ENCODE assay signal across 31 mouse cellular contexts in genomic region chr7:143758956-143759355, GRCm38 (mm10). TPM values are rescaled to one million over a fixed set of nuclear protein-coding genes. Genes with fewer than 3 reads are reported as not detected.
DNase-seq lines count a peak whose midpoint lies in the region; ATAC-seq lines count a peak whose summit lies in the region.
"Had no signal": no experiment of that assay in that cellular context is flagged by ENCODE, and none has a peak within 500 bp of the region (broad histone marks: within the 10 kb centered on the region; RNA-seq: fewer than 3 reads in every experiment).

No protein-coding gene starts in this region.

- H3K27ac ChIP-seq in forebrain, embryonic 14.5 days (ENCODE audit: low read depth, low read length) = no peak overlapping the region
- H3K27ac ChIP-seq in forebrain, embryonic 10.5 days = no peak overlapping the region
- H3K27ac ChIP-seq: forebrain, embryonic 15.5 days; heart, embryonic 10.5 days; heart, embryonic 15.5 days; kidney, embryonic 15.5 days; limb, embryonic 10.5 days; limb, embryonic 15.5 days; liver, embryonic 14.5 days; neural tube, embryonic 15.5 days had no signal

- H3K4me3 ChIP-seq in forebrain, embryonic 14.5 days (ENCODE audit: low read depth, low read length) = no peak overlapping the region
- no peak overlapping the region for H3K4me3 ChIP-seq in forebrain, embryonic 10.5 days
- H3K4me3 ChIP-seq: forebrain, embryonic 15.5 days; heart, embryonic 10.5 days; heart, embryonic 15.5 days; kidney, embryonic 15.5 days; limb, embryonic 10.5 days; limb, embryonic 15.5 days; neural tube, embryonic 15.5 days had no signal

- peak; percentile 36 for DNase-seq in forebrain, embryonic 14.5 days (ENCODE audit: low spot score)
- DNase-seq in forebrain, embryonic 10.5 days (ENCODE audit: extremely low spot score, low spot score) = no peak
- peak; percentile 81 for DNase-seq in brain, adult 2 months (ENCODE audit: low read depth, low spot score)
- DNase-seq in cerebellum, adult 18-20 months = peak; percentile 77 to 83
- DNase-seq in cerebellum, postnatal 10 days = peak; percentile 82 to 91
- DNase-seq in urinary bladder, postnatal 36 days (ENCODE audit: low spot score in 2 of 2) = no peak
- no peak for DNase-seq in kidney, adult 18-20 months
- DNase-seq in Muller cell, postnatal 12 days (ENCODE audit: inconsistent ontology term) = no peak
- DNase-seq: adrenal gland, postnatal 14 days; kidney, postnatal 25 days; lung, embryonic 14.5 days; lung, postnatal 14 days; midbrain, embryonic 14.5 days; retina, postnatal 1 day; right cerebral cortex, postnatal 14 days had no signal

- no peak overlapping the region for H3K9ac ChIP-seq in forebrain, embryonic 14.5 days (ENCODE audit: low read length)
- H3K9ac ChIP-seq: forebrain, embryonic 15.5 days; heart, embryonic 15.5 days; kidney, embryonic 15.5 days; limb, embryonic 15.5 days; liver, embryonic 14.5 days; lung, embryonic 14.5 days; neural tube, embryonic 15.5 days had no signal

- WGBS in forebrain, embryonic 14.5 days = 46% methylated on average over 3 of the region's 3 CpGs
- 68% methylated on average over 3 of the region's 3 CpGs for WGBS in forebrain, embryonic 10.5 days

- H3K4me2 ChIP-seq in forebrain, embryonic 14.5 days (ENCODE audit: low read length) = no peak overlapping the region
- H3K4me2 ChIP-seq: forebrain, embryonic 15.5 days; heart, embryonic 15.5 days; kidney, embryonic 15.5 days; limb, embryonic 15.5 days; lung, embryonic 14.5 days; neural tube, embryonic 15.5 days had no signal

- no peaks in the 10 kb centered on the region for H3K9me3 ChIP-seq in forebrain, embryonic 14.5 days (replicated peaks; ENCODE audit: control insufficient read depth, low read length)
- H3K9me3 ChIP-seq in forebrain, embryonic 10.5 days = no peaks in the 10 kb centered on the region
- H3K9me3 ChIP-seq: forebrain, embryonic 15.5 days; G1E; heart, embryonic 10.5 days; heart, embryonic 15.5 days; kidney, embryonic 15.5 days; limb, embryonic 10.5 days; limb, embryonic 15.5 days; neural tube, embryonic 15.5 days had no signal

- H3K27me3 ChIP-seq in forebrain, embryonic 14.5 days (replicated peaks; ENCODE audit: control insufficient read depth, insufficient read depth, low read length) = peaks cover 6% of the 10 kb centered on the region; the same call in 1 of the 2 replicates
- H3K27me3 ChIP-seq in forebrain, embryonic 10.5 days (ENCODE audit: poor library complexity, severe bottlenecking) = peaks cover 54% of the 10 kb centered on the region
- H3K27me3 ChIP-seq: Patski had no signal

- ATAC-seq in forebrain, embryonic 14.5 days = no peak
- ATAC-seq: forebrain, embryonic 15.5 days; intestine, postnatal 0 days; Patski had no signal

- peaks cover 7% of the 10 kb centered on the region; the same call in 1 of the 2 replicates for H3K4me1 ChIP-seq in forebrain, embryonic 14.5 days (ENCODE audit: control insufficient read depth, insufficient read depth, low read length)
- peaks cover 17% of the 10 kb centered on the region for H3K4me1 ChIP-seq in forebrain, embryonic 10.5 days

- no peaks in the 10 kb centered on the region for H3K36me3 ChIP-seq in forebrain, embryonic 14.5 days (ENCODE audit: control insufficient read depth, insufficient read depth, low read length)
- H3K36me3 ChIP-seq in forebrain, embryonic 10.5 days (replicated peaks) = no peaks in the 10 kb centered on the region
- H3K36me3 ChIP-seq: forebrain, embryonic 15.5 days; G1E; heart, embryonic 10.5 days; heart, embryonic 15.5 days; kidney, embryonic 15.5 days; limb, embryonic 10.5 days; limb, embryonic 15.5 days; neural tube, embryonic 15.5 days had no signal

RNA-seq across cellular contexts. Expression of gene Osbpl5, which starts 2.2 kb away (rescaled TPM):
- polyA plus RNA-seq in forebrain, embryonic 14.5 days (2014; fragmentation: Nextera tagmentation; extraction: Ambion mirVana) = 25.8 and 29.4 TPM in 2 replicates
- 8.9 and 9.4 TPM in 2 replicates for polyA plus RNA-seq in forebrain, embryonic 10.5 days (2016; fragmentation: Nextera tagmentation; extraction: Ambion mirVana)
- polyA plus RNA-seq: G1E had no signal

RNA-seq across cellular contexts. Expression of gene Mrgprg, which starts 7.8 kb away (rescaled TPM):
- polyA plus RNA-seq in forebrain, embryonic 14.5 days (2014; fragmentation: Nextera tagmentation; extraction: Ambion mirVana) = not detected in 2 replicates
- not detected in 2 replicates for polyA plus RNA-seq in forebrain, embryonic 10.5 days (2016; fragmentation: Nextera tagmentation; extraction: Ambion mirVana)
- polyA plus RNA-seq: embryonic facial prominence, embryonic 11.5 days; forebrain, embryonic 15.5 days; G1E; heart, embryonic 15.5 days; hindbrain, embryonic 11.5 days; intestine, postnatal 0 days; kidney, embryonic 15.5 days; limb, embryonic 10.5 days; limb, embryonic 15.5 days; liver, embryonic 14.5 days; lung, embryonic 14.5 days; midbrain, embryonic 14.5 days; neural tube, embryonic 15.5 days; Patski; small intestine, adult 2 months; stomach, embryonic 14.5 days; testis, adult 2 months had no signal

RNA-seq across cellular contexts. Expression of gene Mrgpre, which starts 25.3 kb away (rescaled TPM):
- 2.6 and 3.6 TPM in 2 replicates for polyA plus RNA-seq in forebrain, embryonic 14.5 days (2014; fragmentation: Nextera tagmentation; extraction: Ambion mirVana)
- 1.4 and 1.5 TPM in 2 replicates for polyA plus RNA-seq in forebrain, embryonic 10.5 days (2016; fragmentation: Nextera tagmentation; extraction: Ambion mirVana)
- polyA plus RNA-seq: G1E had no signal

Comparison
In these comparisons a context has a peak if more than half of its experiments do, and no peak if none do; other contexts are left out.
1. DNase-seq: peak in forebrain, embryonic 14.5 days (single experiment), brain, adult 2 months (single experiment), cerebellum, adult 18-20 months (2 of 2) and cerebellum, postnatal 10 days (2 of 2); none in forebrain, embryonic 10.5 days (single experiment), urinary bladder, postnatal 36 days (0 of 2), kidney, adult 18-20 months (single experiment) and Muller cell, postnatal 12 days (single experiment).